Mouse (Mus musculus): ENCODE measurements around the gene Mtg2.

The Mtg2 gene

DNA sequence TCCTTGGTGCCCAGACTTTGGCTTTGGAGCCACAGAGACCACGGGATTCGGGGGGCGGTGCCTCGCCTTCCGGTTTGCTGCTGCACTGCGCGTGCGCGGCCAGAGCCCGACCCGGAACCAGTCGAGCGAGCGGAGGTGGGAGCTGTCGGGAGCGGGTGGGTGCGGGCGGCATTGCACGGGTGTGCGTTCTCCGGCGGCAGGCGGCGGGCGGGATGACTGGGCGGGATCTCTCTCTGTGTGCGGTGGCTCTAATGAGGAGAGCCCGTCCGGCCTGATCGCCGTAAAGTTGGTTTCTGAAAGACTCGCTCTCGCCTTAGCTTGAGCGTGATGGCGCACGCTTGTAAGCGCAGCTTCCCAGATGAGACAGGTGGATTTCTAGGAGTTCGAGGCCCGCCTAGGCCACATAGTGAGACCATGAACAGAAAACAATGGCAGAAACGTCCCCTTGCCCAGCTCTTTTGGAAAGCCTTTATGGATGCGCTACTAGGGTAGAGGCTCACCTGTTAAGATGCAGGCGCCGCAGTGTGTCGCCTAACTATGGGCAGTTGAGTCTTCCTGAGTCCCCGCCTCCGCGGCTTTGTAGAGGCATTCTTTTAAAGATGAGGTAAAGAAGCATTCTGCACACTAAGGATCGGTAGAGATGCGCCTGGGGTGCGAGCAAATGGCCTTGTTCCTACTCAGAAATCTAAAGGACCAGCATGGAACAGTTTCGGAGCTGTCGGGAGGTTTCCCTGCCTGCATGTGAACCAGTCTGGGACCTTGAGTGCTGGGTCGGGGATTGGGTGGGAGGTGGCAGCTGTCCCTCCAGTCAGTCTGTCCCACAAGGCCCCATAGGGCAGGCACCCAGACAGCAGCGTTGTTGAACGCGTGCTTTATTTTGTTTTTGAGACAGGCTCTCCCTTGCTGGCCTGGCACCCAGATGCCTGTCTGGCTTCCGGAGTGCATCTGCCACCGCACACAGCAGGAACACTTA is at the start of gene Mtg2:
Gene Mtg2 (plus strand): TSS at position 108 of the 973 bp plus-strand sequence.
- peak; percentile 94 for DNase-seq (ENCODE audit: low read depth, low spot score)

DNA sequence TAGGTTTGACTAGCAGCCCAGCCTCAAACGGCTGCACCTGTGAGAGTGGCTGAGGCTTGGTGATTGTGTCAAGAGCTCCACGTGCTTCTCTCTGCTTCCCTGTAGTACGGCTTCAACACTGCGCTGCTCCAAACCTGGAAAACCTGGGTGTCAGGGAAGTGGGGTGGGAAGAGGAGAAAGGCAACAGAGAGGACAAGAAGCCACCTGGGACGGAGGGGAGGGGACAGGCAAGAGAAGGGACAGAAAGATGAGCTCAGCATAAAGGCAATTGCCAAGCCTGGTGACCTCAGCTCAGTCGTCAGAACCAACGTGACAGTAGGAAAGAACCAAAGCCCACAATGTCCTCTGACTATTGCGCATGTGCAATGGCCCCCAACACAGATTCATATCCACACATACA is 49.5 kb upstream of the Mtg2 start:
- no peak for DNase-seq (ENCODE audit: low read depth, low spot score)

DNA sequence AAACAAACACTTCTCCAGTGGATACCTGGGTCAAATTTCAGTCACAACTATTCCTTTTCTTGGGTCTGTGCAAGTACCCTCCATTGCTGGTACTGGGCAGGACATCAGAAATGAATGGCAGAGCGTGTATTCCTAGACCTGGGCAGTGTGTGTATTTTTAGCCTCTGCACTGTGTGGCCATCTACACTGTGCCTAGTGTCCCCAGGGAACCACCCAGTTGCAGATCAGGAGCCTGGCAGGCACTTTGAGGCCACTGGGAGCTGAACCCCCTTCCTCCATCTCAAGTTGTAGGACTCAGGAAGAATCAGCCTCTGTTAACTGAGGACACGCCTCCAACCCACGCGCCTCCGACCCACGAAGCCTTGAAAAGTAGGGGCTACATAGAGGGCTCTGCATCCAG is 47.6 kb upstream of the Mtg2 start:
- no peak for DNase-seq (ENCODE audit: low read depth, low spot score)

DNA sequence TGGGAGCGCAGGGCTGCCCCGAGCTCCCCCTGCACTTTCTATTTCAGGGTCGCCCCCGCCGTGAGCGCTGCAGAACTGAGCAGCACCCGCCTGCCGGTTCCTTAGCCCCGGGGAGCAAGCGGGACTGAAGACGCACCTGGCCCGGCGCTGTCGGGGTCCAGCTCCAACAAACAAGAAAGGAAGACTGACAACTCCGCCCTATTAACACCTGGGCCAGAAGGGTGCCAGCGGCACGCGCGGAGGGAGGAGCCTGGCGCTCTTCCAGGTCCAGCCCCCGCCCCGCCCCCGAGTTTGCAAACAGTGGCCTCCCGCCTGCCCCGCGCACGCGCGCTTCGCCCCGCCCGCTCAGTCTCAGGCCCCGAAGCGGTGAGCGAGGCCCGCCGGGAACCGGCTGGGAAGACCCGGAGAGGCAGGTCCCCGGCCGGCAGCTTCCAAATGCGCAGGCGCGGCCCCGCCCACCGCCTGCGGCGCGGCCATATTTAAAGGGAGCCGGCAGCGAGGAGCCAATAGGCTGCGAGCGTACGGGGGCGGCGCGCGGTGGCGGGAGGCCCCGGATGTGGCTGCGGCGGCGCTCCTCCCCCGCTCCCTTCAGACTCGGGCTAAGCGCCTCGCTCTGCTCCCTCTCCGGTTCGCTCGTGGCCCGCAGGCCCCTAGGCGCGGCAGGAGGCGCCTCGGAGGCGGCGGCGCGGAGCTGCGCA is 45.8 kb upstream of the Mtg2 start, which contains the start of gene Lsm14b:
Gene Lsm14b (plus strand): TSS at position 587 of the 698 bp plus-strand sequence.
- DNase-seq (ENCODE audit: low read depth, low spot score): peak; percentile 97

DNA sequence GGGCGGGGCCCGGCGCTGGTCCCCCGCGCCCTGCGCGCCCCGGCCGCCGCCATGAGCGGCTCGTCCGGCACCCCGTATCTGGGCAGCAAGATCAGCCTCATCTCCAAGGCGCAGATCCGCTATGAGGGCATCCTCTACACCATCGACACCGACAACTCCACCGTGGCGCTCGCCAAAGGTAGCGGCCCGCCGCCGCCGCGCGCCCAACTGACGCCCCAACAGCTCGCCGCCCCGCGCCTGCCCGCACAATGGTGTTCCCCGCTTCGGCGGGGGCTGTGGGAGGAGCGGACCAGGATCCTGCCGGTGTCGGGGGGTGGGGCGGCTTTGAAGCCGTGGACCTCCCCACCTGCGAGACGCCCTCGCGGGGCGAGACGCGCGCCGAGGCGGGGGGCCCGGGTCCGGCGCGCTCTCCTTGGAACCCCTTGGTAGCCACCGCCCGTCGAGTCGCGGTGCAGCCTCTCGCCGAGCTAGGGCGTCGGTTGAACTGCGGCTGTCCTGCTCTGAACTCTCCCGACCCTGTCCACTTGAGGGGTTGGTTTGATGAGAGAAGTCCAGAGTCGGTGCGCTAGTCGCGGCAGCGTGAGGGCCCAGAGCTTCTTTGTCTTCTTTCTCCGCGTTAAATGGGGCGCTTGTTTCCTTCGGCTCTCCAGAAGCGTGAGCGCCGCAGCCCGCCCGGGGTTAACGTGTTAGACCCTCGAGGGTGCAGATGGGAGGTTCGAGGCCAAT is 45.1 kb upstream of the Mtg2 start:
- peak; percentile 28 for DNase-seq (ENCODE audit: low read depth, low spot score)

DNA sequence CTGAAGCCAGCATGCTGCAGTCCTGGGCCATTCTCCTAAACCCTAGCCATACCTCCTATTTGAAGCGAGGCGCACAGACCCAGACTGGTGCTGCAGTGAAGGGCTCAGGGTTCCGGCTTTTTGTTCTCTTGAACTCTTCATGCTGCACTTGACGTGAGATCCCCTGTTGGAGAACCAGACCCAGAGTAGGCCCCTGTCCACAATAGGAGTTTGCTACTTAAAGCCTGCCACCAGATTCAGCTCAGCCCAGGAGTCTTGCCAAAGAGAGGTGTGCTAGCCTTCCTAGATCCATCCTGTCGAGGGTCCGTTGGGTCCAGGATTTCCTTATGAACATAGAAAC is 44.6 kb upstream of the Mtg2 start:
- no peak for DNase-seq (ENCODE audit: low read depth, low spot score)

DNA sequence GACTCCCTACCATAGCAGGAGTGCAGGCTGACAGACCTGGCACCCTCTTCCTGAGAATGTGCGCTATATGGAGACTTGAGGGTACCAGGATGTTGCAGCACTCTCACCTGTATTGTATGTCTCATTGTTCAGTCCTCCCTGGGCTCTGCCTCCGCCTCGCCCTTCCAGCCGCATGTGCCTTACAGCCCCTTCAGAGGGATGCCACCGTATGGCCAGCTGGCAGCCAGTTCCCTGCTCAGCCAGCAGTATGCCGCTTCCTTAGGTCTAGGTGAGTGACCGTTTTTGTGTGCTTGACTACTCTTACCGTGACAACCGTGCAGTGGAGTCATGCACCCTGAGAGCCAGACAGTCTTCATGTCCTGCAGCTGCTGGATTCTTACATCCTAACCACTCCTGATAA is 42.6 kb upstream of the Mtg2 start:
- DNase-seq (ENCODE audit: low read depth, low spot score): no peak

DNA sequence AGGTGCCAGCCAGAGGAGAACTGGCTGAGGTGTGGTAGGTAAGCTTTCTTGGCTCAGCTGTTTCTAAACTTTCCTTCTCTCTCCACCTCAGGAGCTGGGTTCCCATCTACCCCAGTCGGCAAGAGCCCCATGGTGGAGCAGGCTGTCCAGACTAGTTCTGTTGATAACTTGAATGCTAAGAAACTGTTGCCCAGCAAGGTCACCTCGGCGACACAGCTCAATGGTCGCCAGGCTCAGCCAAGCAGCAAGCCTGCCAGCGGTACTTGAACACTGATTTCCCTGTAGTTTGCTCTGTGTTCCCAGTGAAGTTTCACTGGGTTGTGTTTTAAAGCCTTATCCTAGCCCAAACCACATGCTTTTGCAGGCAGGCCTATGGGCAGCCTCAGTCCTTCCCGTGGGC is 39.1 kb upstream of the Mtg2 start:
- DNase-seq (ENCODE audit: low read depth, low spot score): no peak

DNA sequence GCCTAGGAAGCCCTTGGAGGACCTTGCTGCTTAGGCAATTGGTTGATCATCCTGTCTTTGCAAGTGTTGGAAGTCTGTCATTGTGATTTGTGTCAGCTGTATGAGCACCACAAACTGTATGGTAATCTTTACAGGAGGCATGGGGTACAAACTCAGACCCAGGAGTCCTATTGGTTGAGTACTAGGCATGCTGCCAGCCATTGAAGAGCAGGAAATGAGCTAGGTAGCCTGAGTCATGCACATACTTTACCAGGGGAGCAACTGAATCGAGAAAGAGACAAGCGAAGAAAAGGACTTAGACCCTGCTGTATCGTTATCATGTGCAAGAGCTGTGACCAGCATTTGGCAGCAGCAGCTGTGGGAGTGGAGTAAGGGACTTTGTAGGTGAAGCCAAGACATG is 37.5 kb upstream of the Mtg2 start:
- DNase-seq (ENCODE audit: low read depth, low spot score): no peak

DNA sequence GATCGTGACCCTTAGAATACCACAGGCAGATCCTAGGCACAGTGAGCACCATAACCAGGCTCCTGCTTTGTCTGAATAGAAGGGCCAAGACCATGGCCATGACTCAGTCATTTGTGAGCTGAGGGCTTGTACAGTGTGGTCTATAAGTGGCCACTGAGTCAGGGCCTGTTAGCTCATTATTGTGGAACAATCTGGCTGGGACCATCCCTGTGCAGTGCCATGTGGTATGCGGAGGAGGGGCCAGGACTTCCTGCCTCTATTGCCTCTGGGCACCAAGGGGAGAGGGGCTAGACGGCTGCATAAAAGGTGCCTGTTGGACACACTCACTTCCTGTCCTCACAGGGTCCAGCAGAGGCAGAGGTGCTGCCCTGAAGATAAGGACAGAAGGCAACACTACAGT is 36.4 kb upstream of the Mtg2 start:
- DNase-seq (ENCODE audit: low read depth, low spot score): no peak

DNA sequence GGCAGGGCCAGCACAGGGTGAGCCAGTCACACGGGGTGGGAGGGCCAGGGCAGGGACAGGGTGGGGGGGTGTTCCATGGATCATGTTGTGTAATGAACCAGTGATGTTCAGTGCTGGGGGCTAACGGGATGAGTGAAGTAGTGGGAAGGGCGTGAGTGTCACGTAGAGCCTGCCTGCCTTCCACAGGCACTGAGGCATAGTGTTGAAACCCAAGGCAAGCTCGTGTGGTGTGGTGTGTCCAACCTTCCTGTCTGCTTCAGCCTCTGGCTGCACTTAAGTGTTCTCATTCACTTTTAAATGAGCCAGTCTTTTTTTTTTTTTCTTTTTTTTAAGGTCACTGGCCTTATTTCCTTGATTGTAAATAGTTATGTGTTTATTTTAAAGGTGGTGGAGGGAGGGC is 35.6 kb upstream of the Mtg2 start:
- DNase-seq (ENCODE audit: low read depth, low spot score): no peak

DNA sequence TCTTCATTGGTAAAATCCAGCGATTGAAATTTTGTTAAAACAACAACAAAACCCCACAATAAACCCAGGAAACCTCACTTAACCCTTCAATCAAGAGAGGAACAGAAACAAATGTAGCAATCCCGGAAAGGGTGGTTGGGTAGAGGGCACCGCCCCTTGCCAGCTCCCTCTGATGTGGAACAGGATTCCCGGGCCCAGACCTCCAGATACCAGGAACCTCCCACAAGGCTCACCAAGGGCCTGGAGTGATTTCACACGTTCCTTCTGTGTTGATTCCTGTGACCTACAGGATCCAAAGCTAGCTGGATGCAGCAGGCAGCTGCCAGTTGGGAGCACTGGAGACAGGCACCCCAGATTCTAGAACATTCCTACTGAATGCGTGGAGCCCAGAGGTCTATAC is 30.0 kb upstream of the Mtg2 start:
- no peak for DNase-seq (ENCODE audit: low read depth, low spot score)

DNA sequence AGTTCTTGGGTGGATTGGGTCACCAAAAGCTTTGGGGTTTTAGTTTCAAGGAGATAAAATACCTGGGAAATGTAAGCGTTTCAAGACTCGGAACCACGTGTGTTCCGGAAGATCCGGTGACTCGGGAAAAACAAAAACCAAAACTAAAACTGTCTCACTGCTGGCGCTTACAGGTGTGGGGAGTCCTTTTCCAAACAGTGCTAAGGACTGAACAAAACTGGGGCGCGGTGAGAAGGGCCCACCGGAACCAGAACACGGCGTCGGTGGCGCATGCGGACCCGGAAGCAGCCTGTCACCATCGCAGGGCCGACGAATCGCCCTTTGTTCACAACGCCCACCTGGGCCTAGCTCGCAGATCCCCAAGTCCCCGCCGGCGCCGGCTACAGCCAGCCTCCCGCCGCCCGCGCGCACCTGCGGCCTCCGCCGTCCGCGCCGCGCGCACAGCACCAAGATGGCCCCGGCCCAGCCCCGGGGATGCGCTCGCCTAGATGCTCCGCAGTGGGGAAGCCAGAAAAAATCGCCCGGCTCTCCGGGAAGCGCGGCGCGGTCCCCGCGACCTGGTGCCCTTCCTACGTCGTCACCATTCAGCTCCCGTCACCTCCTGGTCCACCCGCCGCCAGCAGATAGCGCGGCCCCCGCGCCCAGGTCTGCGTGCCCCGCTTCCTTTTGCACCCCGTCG is 28.7 kb upstream of the Mtg2 start:
- DNase-seq (ENCODE audit: low read depth, low spot score): peak; percentile 40

DNA sequence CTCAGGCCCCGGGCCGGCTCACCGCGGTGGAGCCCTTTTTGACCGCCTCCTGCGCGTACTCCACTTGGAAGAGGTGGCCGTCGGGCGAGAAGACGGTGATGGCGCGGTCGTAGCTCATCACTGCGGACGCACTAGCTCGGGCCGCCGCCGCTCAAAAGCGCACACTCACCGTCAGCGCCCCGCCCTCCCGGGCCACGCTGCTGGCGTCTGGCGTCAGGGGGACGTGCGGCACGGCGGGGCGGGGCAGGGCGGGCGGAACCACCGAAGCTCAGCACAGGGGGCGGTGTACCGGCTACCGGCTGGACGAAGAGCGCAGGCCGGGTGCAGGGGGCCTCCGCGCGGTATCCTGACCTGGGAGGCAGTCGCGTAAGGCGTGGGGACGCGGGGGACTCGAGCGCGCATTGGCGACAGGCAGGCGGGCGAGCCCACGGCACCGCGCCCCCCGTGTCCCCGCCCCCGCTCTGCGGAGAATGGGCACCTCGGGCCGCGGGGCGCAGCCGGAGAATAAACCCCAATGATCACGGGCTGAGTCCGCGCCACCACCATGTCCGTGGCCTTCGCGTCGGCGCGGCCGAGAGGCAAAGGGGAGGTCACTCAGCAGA is 28.0 kb upstream of the Mtg2 start, which contains the start of the genes Psma7 and Ss18l1:
Gene Psma7 (minus strand): TSS at position 178 of the 602 bp plus-strand sequence.
Gene Ss18l1 (plus strand): TSS at position 254 of the 602 bp plus-strand sequence.
- peak; percentile 91 for DNase-seq (ENCODE audit: low read depth, low spot score)

DNA sequence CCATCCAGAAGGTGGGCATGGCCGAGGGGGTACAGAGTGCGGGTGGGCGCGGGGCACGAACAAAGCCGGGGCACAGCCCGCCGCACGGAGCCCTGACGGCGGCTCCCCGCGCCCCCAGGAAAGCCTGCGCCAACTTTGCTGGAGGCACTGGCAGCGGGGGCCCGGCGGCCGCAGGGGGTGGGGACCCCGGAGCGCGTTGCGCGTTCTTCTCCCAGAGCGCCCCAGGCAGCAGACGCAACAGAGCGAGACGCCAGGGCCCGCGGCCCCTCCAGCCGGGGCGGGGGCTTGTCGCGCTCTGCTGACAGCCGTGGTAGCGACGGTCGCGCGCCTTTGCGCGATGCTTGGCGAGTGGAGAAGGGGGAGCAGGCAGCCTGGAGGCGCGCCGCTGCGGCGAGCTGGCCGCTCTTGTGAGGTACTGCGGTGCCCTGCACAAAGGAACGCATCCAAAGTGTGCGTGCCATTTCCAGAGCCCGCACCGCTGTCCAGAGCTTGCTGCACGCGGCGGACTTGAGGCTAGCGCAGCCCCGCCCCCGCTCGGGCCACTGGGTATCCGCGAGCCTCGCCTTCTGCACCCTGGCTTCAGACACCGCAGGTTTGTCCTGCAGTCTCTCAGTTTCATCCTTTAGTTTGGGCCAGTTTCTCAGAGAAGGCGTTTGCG is 27.4 kb upstream of the Mtg2 start:
- peak; percentile 78 for DNase-seq (ENCODE audit: low read depth, low spot score)

DNA sequence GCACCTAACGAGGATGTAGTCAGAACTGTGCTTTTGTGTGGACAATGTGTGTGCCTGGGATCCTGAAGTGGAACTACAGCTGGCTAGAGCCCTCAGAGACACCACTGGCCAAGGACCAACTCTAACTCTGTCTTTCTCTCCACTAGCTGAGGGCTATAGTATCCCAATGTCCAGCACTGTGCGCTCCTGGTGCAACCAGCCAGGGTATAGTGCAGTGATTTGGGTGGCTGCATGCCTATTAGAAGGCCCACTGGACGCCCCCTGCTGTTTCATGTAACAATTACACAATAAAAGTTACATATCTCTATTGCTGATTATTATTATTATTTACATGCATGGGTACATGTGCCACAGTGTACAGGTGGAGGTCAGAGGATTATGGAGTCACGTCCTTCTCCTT is 25.1 kb upstream of the Mtg2 start:
- peak; percentile 56 for DNase-seq (ENCODE audit: low read depth, low spot score)

DNA sequence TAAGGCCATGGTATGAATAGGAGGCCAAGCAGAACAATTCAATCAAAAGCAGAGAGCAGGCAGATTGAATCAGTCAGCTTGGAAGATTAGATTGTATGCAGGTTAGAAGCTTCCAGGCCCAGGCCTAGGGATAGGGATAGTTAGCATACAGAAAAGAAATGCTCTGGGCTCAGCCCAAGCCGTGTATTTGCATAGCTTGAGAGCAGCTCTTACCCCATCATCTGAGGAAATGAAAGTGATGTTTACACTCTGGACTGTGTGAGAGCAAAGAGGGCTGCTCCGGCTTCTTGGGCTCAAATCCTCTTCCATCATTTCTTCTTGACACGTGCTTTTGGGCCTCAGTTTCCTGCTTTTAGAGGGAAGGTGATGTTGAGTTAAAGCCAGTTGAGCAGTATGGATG is 22.8 kb upstream of the Mtg2 start:
- DNase-seq (ENCODE audit: low read depth, low spot score): no peak

DNA sequence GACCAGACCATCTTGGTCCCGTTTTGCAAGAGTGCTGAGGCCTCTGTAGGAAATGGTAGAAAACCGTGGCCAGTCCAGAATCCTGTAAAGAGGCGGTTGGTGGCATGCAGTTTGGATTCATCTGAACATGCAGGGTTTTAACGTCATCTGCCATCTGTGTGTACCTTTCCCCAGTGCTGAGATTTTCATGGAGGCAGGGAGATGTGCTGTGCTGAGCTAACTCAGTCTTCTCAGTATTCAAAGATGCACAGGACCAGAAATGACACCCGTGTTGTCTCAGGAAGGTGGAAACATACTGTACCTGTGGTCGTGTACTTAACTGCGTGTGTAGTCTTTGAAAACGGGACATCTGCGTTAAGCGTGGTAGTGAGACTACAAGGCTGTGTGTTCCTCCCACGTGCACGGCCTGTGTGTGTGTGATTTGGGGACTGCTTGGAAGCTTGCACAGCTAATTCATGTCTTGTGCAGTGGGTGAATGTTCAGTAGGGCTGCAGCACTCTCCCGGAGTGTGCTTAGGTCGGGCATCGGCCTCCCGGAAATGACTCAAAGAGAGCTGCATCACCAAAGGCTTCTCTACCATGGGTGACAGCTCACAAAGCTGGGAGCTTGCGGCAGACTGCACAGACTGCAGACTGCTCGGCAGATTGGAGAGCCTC is 22.3 kb upstream of the Mtg2 start:
- no peak for DNase-seq (ENCODE audit: low read depth, low spot score)

DNA sequence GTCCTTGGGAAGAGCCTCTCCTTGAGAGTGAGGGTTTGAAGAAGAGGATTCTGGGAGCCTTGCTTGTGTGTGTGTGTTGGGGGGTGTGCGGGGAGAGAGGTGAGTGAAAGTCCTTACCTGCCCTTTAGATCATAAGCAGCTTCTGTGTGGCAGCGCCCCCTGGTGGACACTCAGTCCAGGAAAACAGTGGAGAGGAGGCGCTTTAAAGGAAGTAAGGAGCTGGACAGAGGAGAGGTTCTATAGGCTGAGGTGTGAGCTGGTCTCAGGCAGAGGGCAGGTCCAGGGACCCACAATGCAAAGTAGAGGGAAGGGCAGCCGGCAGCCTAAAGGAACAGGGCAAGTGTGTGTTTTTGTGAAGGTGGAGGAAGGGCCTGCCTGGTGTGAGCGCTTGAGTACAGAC is 19.4 kb upstream of the Mtg2 start:
- DNase-seq (ENCODE audit: low read depth, low spot score): peak; percentile 82

All from mesoderm, embryonic 11.5 days (tissue).